Mouse (Mus musculus) kidney, embryonic 15.5 days (tissue): ENCODE measurements around the gene Ifi205. TPM values are rescaled to one million over a fixed set of nuclear protein-coding genes. Genes with fewer than 3 reads are reported as not detected.
A peak's percentile ranks its signal among the peaks of the same experiment; 100 is the strongest.
"Not testable (repeated sequence)": the region's sequence is repeated elsewhere in the genome, so short reads cannot be mapped to it uniquely, and the experiment has no call there.

Source experiments
- ATAC-seq: fragments of 200-750 bp; cut with Nextera tagmentation; replicated peaks from 2 replicates; pipeline ENCODE4 v1.8.0; 2017; ENCODE audit warnings: moderate TSS enrichment; ENCODE audit not compliant: low FRiP score
- H3K27ac ChIP-seq: fragments of 300-500 bp; sonication (generic); 2 replicates; pipeline ENCODE4 v1.5.1; 2015; ENCODE audit warnings: mild to moderate bottlenecking, inconsistent platforms
- H3K27me3 ChIP-seq: fragments of 300-500 bp; sonication (generic); 2 replicates; pipeline ENCODE4 v1.6.1; 2015; ENCODE audit warnings: inconsistent platforms
- H3K36me3 ChIP-seq: fragments of 300-500 bp; sonication (generic); 2 replicates; pipeline ENCODE4 v1.6.1; 2015; ENCODE audit warnings: inconsistent platforms
- H3K4me1 ChIP-seq: fragments of 300-500 bp; sonication (generic); 2 replicates; pipeline ENCODE4 v1.6.1; 2015; ENCODE audit warnings: inconsistent platforms
- H3K4me2 ChIP-seq: fragments of 300-500 bp; sonication (generic); 2 replicates; pipeline ENCODE4 v1.6.1; 2015; ENCODE audit warnings: moderate library complexity, mild to moderate bottlenecking, inconsistent platforms
- H3K4me3 ChIP-seq: fragments of 300-500 bp; sonication (generic); replicated peaks from 2 replicates; pipeline ENCODE4 v1.5.1; 2015; ENCODE audit warnings: mild to moderate bottlenecking, inconsistent platforms
- H3K9ac ChIP-seq: fragments of 300-500 bp; sonication (generic); 2 replicates; pipeline ENCODE4 v1.6.1; 2015; ENCODE audit warnings: mild to moderate bottlenecking, inconsistent platforms
- H3K9me3 ChIP-seq: fragments of 300-500 bp; sonication (generic); replicated peaks from 2 replicates; pipeline ENCODE4 v1.6.1; 2016; ENCODE audit warnings: inconsistent platforms
- WGBS: fragments of 180-500 bp; shearing (Covaris S2); methylation state at CpG from one replicate; pipeline ENCODE4 v1.1.7; 2015; ENCODE audit warnings: mixed read lengths; 5-methylcytosine and 5-hydroxymethylcytosine counted together
- polyA plus RNA-seq: library from polyadenylated mRNA; unstranded; fragments of >200 nt; fragmentation: Nextera tagmentation; extraction: Ambion mirVana; gene quantifications from 2 replicates; pipeline ENCODE4 v1.2.1, GENCODE M21; 2015

Gene Ifi205
- polyA plus RNA-seq, 1 experiment from 2014 or later, result not detected

DNA sequence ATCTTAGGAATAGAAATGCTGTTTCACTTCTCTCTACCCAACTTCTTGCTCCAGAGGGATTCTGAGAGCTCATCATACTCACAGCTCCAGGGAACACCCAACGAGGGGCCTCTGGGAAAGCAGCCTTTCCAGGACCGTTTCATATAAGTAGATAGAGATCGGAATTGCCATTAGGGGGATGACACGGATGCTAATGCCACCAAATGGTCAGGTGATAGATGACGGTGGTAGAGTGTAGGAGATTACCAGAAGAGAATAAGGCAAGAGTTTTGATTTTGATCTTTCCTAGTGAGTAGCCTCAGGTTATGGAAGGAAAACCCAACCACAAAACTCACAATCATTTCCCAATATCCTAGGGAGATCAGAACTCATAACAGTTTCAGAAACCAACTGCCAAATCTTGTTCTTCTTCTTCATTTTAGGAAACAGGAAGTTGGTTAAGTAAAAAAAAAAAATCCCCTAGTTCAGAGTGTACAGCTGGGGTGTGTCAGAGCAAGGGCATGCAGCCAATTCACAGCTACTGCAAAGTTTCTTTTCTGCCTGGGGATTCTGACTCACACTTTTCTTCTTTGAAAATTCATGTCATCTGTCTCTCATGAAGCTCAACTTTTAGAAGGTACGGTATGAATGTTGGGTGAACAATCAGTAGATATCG is 9.0 kb upstream of the Ifi205 start, which contains the start of gene Olfr433:
Gene Olfr433 (plus strand): TSS at position 183 of the 655 bp plus-strand sequence.
- Histone ChIP-seq H3K9me3 (no peaks in the 10 kb centered on the region), H3K27me3 (no peaks in the 10 kb centered on the region), H3K4me1 (no peaks in the 10 kb centered on the region), H3K4me3 (no peak within 1 kb of the TSS), H3K9ac (no peak within 1 kb of the TSS), H3K4me2 (no peak within 1 kb of the TSS), H3K36me3 (no peaks in the 10 kb centered on the region), H3K27ac (no peak within 1 kb of the TSS)
- 73% methylated on average over 7 of the region's 7 CpGs for WGBS
- peak; percentile 54; the same call in 1 of the 2 replicates for ATAC-seq

- WGBS, result 82% methylated on average over 3 of the region's 3 CpGs
- no peaks in the 10 kb centered on the region for H3K9me3 ChIP-seq
- no peak overlapping the region for H3K4me3 ChIP-seq
- no peaks in the 10 kb centered on the region for H3K27me3 ChIP-seq
- ATAC-seq, result no peak
- H3K27ac ChIP-seq, result no peak overlapping the region
- H3K4me1 ChIP-seq, result no peaks in the 10 kb centered on the region
- no peaks in the 10 kb centered on the region for H3K36me3 ChIP-seq
- no peak overlapping the region for H3K4me2 ChIP-seq
- no peak overlapping the region for H3K9ac ChIP-seq
Measured at GRCm38 (mm10) chr1:174038480-174038879, 6.9 kb upstream of the Ifi205 start.

GRCm38 (mm10) chr1:174035841-174036240 is 4.2 kb upstream of the Ifi205 start:
- Histone ChIP-seq H3K9me3 (no peaks in the 10 kb centered on the region), H3K36me3 (no peaks in the 10 kb centered on the region), H3K9ac (no peak overlapping the region), H3K4me1 (no peaks in the 10 kb centered on the region), H3K27ac (no peak overlapping the region), H3K27me3 (no peaks in the 10 kb centered on the region), H3K4me3 (no peak overlapping the region), H3K4me2 (no peak overlapping the region)
- 60% methylated on average over 4 of the region's 4 CpGs for WGBS
- ATAC-seq, result no peak

DNA sequence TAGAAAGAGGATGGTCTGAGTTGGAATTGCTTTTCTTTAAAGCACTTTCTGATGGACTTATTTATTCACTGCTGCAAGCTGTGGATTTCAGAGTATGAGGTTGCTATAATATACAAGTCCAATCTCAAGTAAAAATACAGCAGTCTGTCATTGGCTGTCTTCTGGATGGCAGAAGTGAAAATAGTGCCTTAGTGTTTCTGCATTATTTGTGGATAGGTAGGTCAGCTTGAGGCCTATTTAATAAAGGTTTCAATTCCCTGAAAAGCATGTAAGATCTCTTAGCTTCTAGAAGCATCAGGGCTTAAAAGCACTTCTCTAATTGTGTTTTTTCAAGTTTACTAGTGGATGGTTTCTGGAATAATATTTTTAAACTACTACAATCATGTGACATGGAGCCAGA is 24.6 kb downstream of the Ifi205 start:
- H3K9ac ChIP-seq, H3K27me3 ChIP-seq, H3K9me3 ChIP-seq, H3K36me3 ChIP-seq, H3K4me1 ChIP-seq, H3K4me3 ChIP-seq, ATAC-seq, H3K4me2 ChIP-seq, H3K27ac ChIP-seq: not testable (repeated sequence)

- 81% methylated on average over 2 of the region's 3 CpGs for WGBS
- not testable (repeated sequence) for H3K27me3 ChIP-seq, ATAC-seq, H3K4me1 ChIP-seq, H3K4me3 ChIP-seq, H3K36me3 ChIP-seq, H3K27ac ChIP-seq, H3K4me2 ChIP-seq, H3K9ac ChIP-seq, H3K9me3 ChIP-seq
Measured at GRCm38 (mm10) chr1:174004352-174005109, 27.1 kb downstream of the Ifi205 start.

- no peak overlapping the region for H3K4me2 ChIP-seq
- WGBS, result 81% methylated on average over 4 of the region's 4 CpGs
Measured at GRCm38 (mm10) chr1:173995003-173995402, 36.6 kb downstream of the Ifi205 start.

GRCm38 (mm10) chr1:173982694-173983305 is 48.8 kb downstream of the Ifi205 start, which contains the start of gene Ifi202b:
Ifi202b (minus strand) TSS chr1:173982744.
- H3K36me3 ChIP-seq, H3K27ac ChIP-seq, H3K4me2 ChIP-seq, ATAC-seq, H3K4me3 ChIP-seq, H3K9me3 ChIP-seq, H3K9ac ChIP-seq, H3K27me3 ChIP-seq, H3K4me1 ChIP-seq: not testable (repeated sequence)
- 91% methylated on average over 6 of the region's 6 CpGs for WGBS

More at GRCm38 (mm10) chr1:173995003-173995402, 36.6 kb downstream of the Ifi205 start:
- ATAC-seq, result no peak
- H3K9ac ChIP-seq, result no peak overlapping the region
- H3K9me3 ChIP-seq, result no peaks in the 10 kb centered on the region
- H3K4me3 ChIP-seq, result no peak overlapping the region
- no peaks in the 10 kb centered on the region for H3K36me3 ChIP-seq
- H3K27ac ChIP-seq, result no peak overlapping the region
- H3K4me1 ChIP-seq, result no peaks in the 10 kb centered on the region
- no peaks in the 10 kb centered on the region for H3K27me3 ChIP-seq

GRCm38 (mm10) chr1:173981038-173981437 is 50.6 kb downstream of the Ifi205 start:
- H3K4me2 ChIP-seq, H3K36me3 ChIP-seq, H3K4me3 ChIP-seq, ATAC-seq, H3K27ac ChIP-seq, H3K9me3 ChIP-seq, H3K27me3 ChIP-seq, H3K4me1 ChIP-seq, H3K9ac ChIP-seq: not testable (repeated sequence)
- WGBS, result 51% methylated on average over 3 of the region's 3 CpGs

DNA sequence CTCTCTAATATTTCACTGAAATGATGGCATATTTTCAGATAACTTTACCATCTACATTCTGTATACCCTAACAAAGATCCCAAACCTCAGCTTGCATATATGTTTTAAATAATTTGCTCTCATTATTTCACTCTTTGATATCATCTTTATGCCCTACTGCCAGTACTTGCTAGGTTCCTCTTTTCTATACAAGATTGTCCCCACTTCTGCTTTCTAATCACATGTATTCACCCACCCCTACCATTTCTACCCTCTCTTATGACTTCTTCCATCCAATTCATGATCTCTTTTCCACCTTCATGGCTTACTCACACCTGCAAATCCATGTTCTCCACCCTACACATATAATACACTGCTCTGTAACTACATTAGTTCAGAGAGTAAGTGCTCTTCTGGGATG is 54.0 kb downstream of the Ifi205 start:
- Histone ChIP-seq H3K9me3 (no peaks in the 10 kb centered on the region), H3K27me3 (no peaks in the 10 kb centered on the region), H3K4me3 (no peak overlapping the region), H3K36me3 (no peaks in the 10 kb centered on the region), H3K4me2 (no peak overlapping the region), H3K4me1 (no peaks in the 10 kb centered on the region), H3K27ac (no peak overlapping the region), H3K9ac (no peak overlapping the region)
- no peak for ATAC-seq

- no peak overlapping the region for H3K4me2 ChIP-seq
- H3K27ac ChIP-seq, result no peak overlapping the region
- ATAC-seq, result no peak
- H3K9me3 ChIP-seq, result no peaks in the 10 kb centered on the region
- no peaks in the 10 kb centered on the region for H3K27me3 ChIP-seq
- H3K9ac ChIP-seq, result no peak overlapping the region
- H3K4me1 ChIP-seq, result no peaks in the 10 kb centered on the region
- H3K36me3 ChIP-seq, result no peaks in the 10 kb centered on the region
- H3K4me3 ChIP-seq, result no peak overlapping the region
Measured at GRCm38 (mm10) chr1:173973111-173973510, 58.5 kb downstream of the Ifi205 start.
